Mouse (Mus musculus) telencephalon, adult 2 months (tissue): Measurements from ENCODE around the gene Cdipt.
A peak's percentile ranks its signal among the peaks of the same experiment; 100 is the strongest.

ENCODE experiments used
- DNase-seq: peaks from one replicate; pipeline ENCODE4 v3.0.0-alpha.2; 2011; ENCODE audit warnings: low read depth, low spot score

Cdipt gene

DNA sequence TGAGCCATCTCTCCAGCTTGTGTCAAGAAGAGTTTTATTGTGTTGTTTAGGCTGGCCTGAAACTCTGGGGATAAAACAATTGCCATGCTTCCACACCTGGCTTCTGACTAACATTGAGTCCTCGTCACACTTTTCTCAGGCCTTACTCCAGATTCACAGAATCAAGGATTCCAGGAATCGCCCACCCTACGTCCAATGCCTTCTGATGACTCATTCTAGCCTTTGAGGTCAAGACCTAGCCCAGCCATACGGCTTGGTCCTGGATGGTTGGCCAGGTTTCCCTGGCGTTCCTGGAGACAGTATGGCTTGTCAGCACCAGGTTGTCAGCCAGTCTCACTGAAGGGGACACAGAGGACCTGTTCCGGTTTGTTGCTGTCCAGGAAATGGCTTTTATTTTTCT lies 36.7 kb downstream of the Cdipt start:
- no peak for DNase-seq

DNA sequence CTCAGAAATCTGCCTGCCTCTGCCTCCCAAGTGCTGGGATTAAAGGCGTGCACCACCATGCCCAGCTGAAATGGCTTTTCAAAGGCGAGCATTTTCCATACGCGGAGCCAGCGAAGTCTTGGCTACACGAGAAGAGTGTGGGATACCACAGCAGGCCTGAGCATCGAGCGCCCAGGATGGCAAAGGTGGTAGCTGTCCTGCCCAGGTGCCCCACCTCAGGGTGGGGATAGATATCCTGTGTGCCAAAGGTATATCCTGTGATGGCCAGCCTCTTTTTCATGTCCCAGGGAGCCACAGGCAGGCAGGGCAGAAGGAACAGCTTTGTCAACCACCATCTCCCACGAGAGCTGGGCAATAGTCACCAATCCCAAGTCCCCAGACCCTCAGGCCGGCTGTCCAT lies 37.1 kb downstream of the Cdipt start:
- DNase-seq: no peak

DNA sequence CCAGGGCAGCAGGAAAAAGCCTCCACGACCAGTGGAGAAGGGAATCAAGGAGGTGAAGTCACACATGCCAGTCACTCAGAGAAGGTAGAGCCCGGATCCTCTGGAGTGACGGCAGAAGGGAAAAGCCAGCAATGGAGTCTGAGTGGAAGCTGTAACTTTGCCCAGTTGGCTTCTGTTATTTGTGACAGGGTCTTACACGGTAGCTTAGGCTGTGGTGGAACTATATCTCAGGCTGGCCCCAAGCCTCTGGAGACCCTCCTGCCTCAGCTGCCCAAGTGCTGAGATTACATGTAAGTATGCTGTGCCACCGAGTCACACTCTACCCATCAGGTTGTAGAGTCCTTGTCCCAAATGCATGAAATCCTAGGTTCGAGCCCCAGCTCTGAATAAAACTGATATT lies 37.7 kb downstream of the Cdipt start:
- no peak for DNase-seq

DNA sequence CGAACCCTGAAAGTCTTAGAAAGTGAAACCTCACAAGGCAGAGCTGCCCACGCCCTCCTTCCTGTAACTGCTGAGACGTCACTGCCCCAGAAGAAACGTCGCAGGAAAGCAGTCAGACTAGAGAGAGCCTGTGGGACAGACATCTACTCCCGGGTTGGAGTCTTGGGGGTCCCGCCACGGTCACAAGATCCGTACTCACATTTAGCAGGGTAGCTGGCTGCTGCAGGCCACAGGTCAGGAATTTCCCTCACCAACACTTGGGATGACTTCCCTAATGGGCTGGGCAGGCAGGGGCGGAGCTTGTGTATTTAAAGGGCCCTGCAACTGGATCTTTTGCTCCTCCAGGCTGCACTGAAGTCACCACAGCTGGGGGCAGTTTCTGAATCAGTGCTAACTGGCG lies 38.6 kb downstream of the Cdipt start, which contains the start of gene Mvp:
Mvp (minus strand) TSS at position 302 of the 400 bp plus-strand sequence.
- no peak for DNase-seq

DNA sequence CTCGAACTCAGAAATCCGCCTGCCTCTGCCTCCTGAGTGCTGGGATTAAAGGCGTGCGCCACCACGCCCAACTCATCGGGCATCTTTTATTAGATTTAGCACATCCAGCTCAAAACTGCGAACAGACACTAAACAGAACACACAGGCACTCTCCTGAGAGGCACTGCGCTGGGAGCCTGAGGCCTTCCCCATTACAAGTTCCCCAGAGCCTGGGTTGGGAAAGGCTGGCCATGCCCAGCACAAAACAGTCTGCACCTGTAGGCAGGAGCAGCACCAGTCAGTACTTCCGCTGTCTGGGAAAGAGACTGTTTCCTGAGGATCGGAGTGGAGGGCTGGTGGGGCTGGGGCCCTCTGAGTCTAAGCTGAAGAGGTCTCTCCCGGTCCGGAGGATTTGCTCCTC lies 39.3 kb downstream of the Cdipt start:
- DNase-seq: no peak

- DNase-seq: no peak
These were observed 40.4 kb downstream of the Cdipt start for GRCm38 (mm10) chr7:127016081-127016480.

GRCm38 (mm10) chr7:127016481-127016485 lies 40.6 kb downstream of the Cdipt start, which contains the start of gene Pagr1b:
Gene Pagr1b (minus strand): TSS chr7:127016484.
- no peak for DNase-seq

DNA sequence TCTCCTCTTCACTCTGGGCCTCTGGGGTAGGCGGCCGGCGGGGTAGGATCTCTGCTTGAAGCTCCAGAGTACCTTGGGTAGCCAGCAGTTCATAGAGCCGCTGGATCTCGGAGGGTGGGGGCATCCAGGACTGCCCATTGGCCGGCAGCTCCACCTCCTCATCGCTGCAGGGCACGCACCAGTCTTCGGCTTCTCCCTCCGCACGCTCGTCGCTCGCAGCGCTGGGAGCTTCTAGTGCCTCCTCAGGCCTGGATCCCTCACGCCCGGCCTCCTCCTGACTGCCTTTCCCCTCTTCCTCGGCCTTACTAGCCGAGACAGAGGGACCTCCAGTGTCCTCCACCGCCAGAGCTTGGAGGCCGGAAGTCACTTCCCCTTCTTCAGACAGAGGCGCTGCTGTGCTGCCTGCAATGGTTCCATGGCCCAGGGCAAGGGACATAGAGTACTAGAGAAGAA lies 40.8 kb downstream of the Cdipt start:
- DNase-seq: no peak

GRCm38 (mm10) chr7:127016971-127017949 lies 41.5 kb downstream of the Cdipt start, which contains the start of gene Pagr1a:
Gene Pagr1a (minus strand): TSS chr7:127017352.
- DNase-seq: peak; percentile 99

DNA sequence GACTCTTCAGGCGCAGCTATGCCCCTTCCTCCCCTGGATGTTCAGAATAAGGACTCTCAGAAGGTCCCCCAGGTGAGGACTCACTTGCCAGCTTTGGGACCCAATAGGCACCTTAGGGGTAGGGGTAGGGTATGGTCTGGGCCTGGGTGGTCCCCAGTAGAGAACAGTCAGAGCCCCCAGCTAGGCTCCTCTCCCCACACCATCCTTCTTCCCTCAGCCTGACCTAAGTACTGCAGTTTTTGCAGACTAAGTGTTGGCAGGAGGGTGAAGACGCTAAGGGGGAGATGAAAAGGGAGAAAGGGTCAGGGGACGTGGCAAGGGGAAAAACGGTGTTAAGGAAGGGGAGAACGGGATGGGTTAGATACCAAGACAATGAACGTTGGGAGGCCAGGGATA lies 42.2 kb downstream of the Cdipt start:
- DNase-seq: no peak

- no peak for DNase-seq
These were observed 42.9 kb downstream of the Cdipt start for GRCm38 (mm10) chr7:127018416-127019305.

- DNase-seq: no peak
These were observed 43.7 kb downstream of the Cdipt start for GRCm38 (mm10) chr7:127019306-127019960.

- DNase-seq: no peak
These were observed 44.3 kb downstream of the Cdipt start for GRCm38 (mm10) chr7:127020031-127020430.

DNA sequence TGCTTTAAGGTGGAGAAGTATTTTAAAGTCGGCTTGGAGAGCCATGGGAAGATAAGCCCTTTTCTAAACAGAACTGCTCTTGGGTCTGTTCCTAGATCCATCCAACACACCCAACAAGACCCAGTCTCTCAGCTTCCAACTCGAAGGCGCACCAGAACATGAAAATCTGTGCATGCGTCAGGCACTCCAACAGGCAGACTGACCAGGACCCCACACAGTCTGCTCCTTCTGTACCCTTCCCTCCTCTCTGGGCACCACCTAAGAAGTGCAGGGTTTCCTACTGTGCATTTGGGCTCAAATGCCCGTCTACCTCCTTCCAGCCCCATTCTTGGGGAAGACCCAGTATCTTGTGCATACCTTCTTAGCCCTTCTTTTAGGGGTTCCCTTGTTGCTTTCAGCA lies 44.8 kb downstream of the Cdipt start:
- DNase-seq: no peak

- DNase-seq: no peak
These were observed 45.3 kb downstream of the Cdipt start, which contains the start of the genes Gm42742 and Prrt2 for GRCm38 (mm10) chr7:127020901-127021562. Gene Gm42742 (minus strand): TSS chr7:127021097. Gene Prrt2 (minus strand): TSS chr7:127021211.

GRCm38 (mm10) chr7:127021563-127022527 lies 46.1 kb downstream of the Cdipt start:
- DNase-seq: no peak

DNA sequence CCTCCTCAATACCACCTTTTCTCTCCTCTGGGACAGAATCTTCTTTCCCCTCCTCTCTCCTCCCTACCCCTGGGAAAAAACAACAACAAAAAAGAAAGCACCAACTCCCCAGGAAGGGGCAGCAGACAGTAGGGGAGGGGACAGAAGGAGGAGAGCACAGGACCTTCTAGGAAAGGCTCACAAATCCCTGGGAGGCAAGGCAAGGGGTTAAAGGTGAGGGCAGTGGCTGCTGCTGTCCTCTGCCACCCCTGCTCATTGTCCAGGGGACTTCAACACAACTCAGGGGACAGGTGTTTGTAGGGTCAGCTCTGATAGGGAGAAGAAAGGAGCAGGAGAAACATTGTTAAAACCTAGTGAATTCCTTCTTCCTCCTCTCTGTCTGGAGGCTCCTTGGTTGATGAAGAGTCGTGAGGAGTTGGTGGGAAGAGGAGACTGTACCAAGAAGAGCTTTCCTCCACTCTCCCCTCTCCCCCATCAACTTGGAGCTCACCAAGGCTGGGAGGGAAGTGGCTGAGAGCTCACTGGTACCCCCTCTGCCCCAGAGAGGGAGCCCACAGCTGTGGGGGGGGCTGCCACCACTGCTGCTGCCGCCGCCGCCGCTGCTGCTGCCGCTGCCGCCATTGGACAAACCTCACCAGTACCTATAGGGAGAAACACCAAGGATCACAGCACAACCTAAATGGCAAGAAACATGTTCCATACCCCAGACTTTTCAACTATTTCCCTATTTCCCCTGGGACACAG lies 47.0 kb downstream of the Cdipt start:
- DNase-seq: no peak

DNA sequence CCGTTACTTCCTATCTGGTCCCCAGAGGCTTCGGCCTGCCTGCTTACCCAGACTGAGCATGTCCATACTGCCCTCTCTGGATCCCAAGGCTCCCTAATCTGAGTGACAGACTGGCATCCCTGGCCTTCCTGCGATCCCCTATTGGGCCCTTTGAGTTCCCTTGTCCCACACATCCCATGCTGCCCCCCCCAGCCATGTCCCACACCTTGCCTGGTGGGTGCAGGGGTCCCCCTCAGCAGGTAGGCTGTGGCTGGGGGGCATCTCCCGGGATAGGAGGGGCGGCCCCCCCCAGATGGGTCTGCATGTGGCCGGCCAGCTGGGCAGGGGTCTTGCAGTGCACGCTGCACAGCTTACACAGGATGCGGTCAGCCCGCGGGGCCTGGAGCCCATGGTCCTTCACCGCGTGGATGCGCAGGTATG lies 47.6 kb downstream of the Cdipt start:
- DNase-seq: no peak

DNA sequence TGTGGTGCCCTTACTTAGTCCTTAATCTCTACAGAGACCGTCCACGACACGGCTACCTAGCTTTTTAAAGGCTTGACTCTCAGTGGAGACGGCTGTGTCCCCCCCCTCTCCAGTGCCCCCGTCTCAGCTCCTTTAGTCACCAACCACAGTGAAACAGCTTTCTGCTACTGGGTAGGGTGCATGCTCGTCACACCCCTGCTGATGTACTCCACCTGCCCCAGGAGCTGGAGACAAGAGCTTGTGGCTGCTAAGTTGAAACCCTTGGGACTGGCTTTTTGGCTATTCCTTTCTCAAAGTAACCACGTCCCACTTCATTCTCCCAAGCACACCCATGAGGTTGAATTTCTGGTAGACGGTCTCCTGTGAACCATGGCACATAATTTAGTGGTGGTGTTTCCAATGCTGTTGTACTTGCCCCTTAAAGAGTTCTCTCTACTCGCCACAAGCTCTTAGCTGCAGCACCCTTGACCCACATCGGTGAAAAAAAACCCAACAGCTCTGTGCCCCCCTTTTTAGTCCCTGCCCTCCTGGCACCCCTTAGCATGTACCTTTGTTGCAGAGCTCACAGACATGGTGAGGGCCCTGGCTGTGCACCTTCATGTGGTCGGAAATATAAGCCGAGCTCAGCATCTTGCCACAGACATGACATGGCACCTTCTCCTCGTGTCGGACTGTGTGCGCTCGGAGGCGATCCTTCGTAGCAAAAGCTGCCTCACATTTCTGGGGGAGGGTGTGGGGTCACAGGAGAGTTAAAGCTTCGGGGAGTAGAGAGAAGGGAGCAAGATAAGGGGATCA lies 48.4 kb downstream of the Cdipt start:
- no peak for DNase-seq
